Mouse (Mus musculus) right cerebral cortex, adult 18-20 months (tissue): ENCODE measurements around the gene Gsdma3.
A peak's percentile ranks its signal among the peaks of the same experiment; 100 is the strongest.
"Not testable (repeated sequence)": the region's sequence is repeated elsewhere in the genome, so short reads cannot be mapped to it uniquely, and the experiment has no call there.

ENCODE experiments used
- DNase-seq: peaks from one replicate; pipeline ENCODE4 v3.0.0; 2022; ENCODE audit warnings: mixed read lengths

Gsdma3 gene

DNA sequence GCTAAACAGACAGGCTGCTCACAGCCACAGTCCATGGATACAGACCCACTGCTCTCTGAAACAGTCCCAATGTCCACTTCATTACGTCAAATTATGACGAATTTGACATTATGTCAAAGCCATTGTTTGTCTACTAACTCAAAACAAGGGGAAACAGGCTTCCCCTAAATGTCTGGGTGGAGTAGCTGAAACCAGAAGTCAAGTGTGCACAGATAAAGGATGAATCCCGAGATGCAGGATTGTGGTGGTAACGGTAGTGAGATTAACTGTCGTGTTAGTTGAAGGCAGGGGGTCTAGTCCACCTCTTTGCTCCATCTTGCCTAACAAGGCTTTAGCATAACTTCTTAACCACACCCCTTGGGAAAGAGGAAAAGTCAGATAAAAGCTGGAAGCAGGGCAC, 46.3 kb downstream of the Gsdma3 start:
- DNase-seq = no peak

DNA sequence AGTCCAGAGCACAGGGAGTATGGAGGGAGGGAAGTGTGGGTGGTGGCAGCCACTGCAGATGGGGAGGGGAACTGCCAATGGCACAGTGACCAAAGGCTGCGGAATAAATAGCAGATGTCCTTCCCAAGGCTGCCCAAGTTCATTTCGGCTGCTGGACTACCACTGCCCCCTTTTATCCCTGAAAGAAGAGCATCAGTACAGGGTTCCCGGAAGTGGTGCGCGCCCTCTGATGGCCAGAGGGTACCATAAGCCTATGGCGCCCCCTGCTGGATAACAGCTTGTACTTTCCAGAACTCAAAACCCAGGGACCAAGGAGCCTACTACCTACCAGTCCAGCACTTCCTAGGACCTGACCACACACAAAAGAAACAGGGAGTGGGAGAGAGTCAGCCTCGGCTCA, 47.0 kb downstream of the Gsdma3 start:
- DNase-seq = peak; percentile 56

DNA sequence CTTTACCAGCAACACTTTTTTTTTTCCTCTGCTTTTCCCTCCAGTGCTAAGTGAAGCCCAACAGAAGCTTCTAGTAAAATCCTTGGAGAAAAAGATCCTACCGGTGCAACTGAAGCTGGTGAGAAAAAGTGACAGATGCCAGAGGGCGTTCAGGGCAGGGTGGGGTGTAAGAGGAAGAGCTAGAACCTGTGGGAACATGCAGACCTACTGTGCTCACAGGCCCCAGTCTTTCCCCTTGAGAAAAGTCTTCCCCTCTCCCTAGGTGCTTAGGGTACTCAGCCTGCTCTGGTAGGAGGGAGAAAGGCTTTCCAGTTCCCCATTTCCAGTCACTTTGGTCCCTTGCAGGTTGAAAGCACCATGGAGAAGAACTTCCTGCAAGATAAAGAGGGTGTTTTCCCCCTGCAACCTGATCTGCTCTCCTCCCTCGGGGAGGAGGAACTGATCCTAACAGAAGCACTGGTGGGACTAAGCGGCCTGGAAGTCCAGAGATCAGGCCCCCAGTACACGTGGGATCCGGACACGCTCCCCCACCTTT, 49.7 kb downstream of the Gsdma3 start:
- DNase-seq = no peak

DNA sequence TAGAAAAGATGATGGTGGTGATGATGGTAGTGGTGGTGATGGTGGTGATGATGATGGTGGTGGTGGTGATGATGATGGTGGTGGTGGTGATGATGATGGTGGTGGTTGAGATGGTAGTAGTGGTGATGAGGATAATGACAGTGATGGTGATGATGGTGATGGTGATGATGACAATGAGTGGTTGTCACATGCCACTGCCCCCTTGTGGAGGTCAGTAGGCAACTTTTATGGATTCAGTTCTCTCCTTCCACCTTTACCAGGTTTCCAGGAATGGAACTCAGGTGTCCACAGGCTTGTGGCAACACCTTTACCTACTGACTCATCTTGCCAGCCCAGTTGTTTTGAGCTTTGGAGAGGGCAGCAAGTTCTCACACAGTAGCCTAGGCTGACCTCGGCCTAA, 53.9 kb downstream of the Gsdma3 start:
- no peak for DNase-seq

DNA sequence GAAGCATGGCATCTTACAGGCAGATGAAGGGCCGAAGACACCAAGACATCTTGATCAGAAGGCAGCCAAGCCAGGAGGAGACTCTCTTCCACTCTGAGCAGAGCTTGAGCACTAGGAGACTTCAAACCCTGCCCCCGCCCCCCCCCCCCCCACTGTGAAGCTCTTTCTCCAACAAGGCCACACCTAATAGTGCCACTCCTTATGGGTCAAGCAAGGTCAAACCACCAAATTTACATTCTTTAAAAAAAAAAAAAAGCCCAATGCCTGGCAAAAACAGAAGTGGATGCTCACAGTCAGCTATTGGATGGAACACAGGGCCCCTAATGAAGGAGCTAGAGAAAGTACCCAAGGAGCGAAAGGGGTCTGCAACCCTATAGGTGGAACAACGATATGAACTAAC, 54.4 kb downstream of the Gsdma3 start:
- not testable (repeated sequence) for DNase-seq

DNA sequence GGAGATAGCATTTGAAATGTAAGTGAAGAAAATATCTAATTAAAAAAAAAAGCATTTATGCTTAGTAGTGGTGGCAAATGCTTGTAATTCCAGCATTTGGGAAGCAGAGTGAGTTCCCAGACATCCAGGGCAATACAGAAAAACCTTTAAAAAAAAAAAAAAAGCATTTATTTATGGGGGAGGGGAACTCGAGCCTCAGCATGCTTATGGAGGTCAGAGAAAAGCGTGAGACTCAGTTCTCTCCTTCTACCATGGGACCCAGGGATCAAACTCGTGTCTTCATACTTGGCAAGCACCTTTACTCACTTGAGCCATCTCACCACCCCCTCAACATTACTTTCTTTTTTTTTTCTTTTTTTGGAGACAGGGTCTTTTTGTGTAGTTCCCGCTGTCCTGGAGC, 55.0 kb downstream of the Gsdma3 start:
- DNase-seq = no peak

DNA sequence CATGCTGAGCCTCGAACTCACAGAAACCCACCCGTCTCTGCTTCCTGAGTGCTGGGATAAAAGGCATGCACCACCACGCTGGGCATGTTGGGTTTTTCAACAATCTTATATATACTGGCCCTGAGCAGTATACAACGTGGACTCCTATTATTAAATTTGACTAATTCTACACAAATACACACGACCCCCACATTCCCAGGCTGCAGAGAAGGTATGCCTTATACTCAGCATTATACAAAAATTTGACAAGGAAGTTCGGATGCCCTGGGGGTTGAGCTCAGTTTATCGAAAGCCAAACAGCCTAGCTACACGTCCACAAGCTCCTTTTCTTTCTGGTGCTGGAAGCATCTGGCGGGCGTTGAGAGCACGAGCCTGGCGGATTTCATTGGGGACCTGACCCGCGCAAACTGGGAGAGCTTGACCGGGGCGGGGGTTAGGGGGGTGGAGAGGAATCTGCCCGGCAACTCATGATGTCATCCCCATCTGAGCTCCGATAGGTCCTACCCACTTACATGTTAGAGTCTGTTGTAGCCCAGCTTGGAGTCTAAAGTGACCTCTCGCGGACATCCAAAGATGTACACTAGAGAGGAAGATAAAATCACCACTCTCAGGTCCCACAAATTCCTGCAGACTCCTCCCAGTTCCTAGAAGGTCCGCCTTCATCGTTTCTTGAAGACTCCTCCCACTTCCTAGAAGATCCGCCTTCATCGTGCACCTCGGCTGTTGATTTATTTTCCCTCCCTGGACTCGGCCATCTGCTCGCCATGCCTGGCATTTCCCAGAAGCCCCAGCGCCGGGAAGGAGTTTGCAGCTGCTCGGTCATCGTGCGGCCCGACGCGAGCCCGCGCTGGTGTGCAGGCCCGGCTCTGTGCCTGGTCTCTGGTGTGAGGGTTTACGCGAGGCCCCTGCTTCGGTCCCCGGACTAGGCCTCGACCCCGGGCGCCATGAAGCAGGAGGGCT, 55.9 kb downstream of the Gsdma3 start, which contains the start of gene Psmd3:
Gene Psmd3, plus strand, starts transcription at position 769 of the 960 bp plus-strand sequence.
- DNase-seq = peak; percentile 96

DNA sequence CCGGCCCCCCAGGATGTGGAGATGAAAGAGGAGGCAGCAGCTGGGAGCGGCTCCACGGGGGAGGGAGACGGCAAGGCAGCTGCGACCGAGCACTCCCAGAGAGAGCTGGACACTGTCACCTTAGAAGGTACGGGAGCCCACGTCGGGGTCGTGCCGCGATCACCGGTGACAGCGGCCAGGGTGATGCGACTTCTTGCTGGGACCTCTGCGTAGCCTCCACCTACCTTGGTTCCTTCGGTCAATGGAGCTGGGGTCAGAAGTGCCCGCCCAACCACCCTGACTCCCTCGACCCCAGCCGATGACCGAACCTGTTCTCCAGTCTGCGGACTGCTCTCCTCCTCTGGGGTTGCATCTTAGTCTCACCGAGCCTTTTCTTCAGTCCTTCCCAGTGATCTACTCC, 56.7 kb downstream of the Gsdma3 start:
- no peak for DNase-seq

DNA sequence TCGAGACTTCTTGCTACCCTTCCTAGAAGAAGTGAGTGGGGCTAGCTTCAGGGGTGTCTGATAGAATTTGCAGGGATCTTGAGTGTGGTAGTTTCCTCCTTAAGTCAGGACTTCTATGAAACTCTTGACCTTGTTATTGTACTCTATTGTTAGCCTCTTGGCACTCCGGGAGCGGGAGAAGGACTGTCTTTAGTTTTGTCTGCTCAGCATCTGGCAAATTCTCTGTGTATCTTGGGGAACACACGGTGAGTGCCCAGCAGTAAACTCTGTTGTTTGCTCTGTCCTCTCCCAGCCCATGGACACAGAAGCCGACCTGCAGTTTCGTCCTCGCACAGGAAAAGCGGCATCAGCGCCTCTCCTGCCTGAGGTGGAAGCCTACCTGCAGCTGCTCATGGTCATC, 59.5 kb downstream of the Gsdma3 start:
- DNase-seq = no peak

DNA sequence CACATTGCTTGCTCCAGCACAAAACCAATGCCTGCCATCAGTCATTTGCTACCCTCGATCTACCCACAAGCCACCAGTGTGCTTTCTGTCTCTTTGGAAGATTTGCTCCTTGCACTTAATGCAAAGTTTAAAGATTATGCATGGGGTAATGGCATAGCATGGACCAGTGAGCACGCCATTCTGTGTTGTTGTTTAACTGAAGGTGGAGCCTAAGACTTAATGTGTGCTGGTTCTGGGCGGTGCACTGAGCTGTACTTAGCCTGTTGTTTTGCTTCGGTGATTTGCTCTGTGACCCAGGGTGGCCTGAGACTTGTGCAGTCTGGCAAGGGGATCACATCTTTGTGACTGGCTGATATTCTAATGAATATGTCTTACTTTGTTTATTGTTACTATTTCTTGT, 60.8 kb downstream of the Gsdma3 start:
- no peak for DNase-seq
